Mouse (Mus musculus): ENCODE data around the gene Esr1.

DNA sequence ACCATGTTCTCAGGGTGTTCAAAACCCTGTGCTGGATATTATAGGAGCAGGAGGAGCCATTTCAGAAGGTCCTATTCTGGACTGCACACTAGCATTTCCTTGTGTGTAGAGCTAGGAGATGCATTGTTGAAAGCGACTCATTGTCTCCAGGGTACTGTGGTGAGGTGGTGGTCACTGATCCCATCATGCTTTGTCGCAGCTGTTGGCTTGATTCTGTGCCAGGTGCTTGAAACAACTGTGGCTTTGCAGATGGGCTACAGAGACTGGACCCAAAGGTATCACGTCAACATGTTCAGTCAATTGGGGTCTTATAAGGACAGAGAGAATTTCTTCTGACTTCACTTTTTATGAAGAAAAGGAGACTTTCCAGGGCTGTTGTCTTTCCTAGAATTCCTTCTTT is 164.1 kb downstream of the Esr1 start:
- TF ChIP-seq CTCF (IDR thresholded peaks at IDR 0.05; ENCODE audit: low read depth, low read length) (no peak), GATA2 (IDR thresholded peaks at IDR 0.05; ENCODE audit: borderline replicate concordance, low read depth, low read length) (no peak), GATA1 (IDR thresholded peaks at IDR 0.05; ENCODE audit: borderline replicate concordance, low read length) (no peak), TAL1 (conservative IDR thresholded peaks at IDR 0.05; ENCODE audit: low read depth, low read length) (no peak), POLR2AphosphoS5 (IDR thresholded peaks at IDR 0.05; ENCODE audit: insufficient replicate concordance, low read depth, low read length) (no peak)
